Mouse (Mus musculus) CD4-positive helper T cell, adult 2 months (primary cell): Measurements from ENCODE around the gene Clec12a.
A peak's percentile ranks its signal among the peaks of the same experiment; 100 is the strongest.

Experiments used
- DNase-seq: peaks from one replicate; pipeline ENCODE4 v3.0.0-alpha.2; 2012; ENCODE audit warnings: low read depth, missing footprints, low spot score

Clec12a gene

DNA sequence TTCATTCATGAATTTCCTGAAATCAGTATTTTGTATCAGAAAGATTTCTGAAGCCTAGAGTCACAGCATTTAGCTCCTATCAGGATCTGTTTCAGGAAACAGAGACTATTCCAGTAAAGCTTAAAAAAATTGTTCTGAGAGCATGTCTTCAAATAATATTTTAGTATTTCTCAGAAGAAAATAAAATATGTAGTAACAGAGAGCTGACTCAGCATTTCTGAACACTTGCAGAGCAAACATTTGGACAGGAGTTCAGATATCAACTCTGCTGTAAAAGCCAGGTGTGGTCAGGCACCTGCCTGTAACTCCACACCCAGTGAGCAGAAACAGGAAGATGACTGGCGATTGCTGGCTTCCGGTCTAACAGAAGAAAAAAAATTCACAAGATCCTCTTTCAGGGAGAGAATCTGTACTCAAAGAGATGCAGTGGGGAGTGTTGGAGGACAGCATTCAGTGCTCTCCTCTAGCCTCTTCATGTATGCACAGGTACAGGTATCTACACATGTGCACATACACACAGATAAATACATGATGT, 32.5 kb downstream of the Clec12a start:
- DNase-seq = no peak

GRCm38 (mm10) chr6:129380454-129380853, 38.0 kb downstream of the Clec12a start:
- DNase-seq = no peak

DNA sequence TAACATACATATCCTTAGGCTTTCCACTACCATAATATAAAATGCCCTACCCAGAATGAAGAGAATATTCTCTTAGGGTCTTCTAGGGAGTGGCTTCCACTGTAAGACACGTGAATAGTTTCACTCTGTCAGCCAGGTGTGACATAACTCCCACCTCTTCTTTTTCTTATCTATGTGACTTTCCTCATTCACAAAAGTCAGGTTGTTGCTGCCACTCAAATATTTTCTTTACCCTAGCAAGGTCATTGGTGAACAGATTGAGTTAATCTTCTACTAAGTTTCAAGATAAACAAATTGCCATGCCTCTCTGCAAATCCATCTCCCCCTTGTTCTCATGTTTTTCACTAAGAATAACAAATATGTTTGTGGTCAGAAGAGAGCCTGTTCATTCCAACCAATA, 39.2 kb downstream of the Clec12a start:
- DNase-seq = no peak

DNA sequence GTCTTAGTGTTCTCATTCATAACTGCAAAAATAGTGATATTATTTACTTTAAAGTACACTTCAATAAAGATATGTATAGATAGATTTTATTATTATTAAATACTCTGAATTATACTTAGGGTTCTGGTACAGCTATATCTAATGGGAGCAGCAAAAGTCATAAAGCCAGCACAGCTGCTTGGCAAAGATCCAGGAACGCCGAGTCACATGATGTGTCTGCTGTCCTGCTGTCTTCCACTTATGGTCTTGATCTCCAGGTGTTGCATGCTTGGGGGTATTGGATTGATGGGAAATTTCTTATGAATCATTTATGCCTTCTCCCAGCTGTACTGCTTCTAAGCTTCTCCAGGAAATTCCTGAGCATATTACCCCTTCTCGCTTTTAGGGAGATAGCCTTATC, 41.0 kb downstream of the Clec12a start:
- DNase-seq = no peak

DNA sequence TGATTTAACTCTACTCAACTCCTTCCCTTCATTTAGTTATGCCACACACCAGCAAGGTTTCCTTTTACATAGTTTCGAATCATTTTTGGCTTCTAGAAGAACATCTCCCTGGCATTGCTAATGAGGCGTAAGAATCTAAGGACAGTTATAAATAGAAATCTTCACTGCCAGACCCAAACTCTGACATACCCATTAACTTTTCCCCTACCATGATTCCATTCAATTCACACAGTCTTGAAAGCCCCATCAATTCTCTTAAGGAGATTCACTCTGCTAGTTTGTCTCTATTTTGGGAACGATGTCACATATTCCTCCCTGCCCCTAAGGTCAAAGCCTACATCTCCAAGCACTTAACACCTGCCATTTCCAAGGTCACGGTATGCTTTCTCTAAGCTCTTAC, 42.5 kb downstream of the Clec12a start:
- no peak for DNase-seq

DNA sequence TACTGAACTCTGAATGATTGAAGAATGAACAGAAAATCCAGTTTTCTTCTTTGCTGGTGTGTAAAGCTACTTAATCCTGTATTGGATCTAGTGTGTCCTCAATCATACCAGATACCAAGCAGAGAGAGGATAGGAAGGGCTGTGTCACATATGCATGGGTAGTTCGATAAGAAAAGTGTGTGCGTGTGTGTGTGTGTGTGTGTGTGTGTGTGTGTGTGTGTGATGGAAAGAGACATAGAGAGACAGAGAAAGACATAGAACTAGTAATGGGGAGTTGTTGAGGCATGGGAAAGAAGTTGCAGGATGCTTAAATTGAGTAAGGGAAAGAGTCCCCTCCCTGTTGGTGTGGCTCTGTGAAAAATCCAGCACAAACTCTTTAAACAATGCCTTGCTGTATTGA, 43.3 kb downstream of the Clec12a start, which contains the start of gene Clec12b:
TSS of gene Clec12b (minus strand) at position 101 of the 400 bp plus-strand sequence.
- no peak for DNase-seq

- peak; percentile 11 for DNase-seq
Measured at GRCm38 (mm10) chr6:129393087-129393720, 50.7 kb downstream of the Clec12a start.

DNA sequence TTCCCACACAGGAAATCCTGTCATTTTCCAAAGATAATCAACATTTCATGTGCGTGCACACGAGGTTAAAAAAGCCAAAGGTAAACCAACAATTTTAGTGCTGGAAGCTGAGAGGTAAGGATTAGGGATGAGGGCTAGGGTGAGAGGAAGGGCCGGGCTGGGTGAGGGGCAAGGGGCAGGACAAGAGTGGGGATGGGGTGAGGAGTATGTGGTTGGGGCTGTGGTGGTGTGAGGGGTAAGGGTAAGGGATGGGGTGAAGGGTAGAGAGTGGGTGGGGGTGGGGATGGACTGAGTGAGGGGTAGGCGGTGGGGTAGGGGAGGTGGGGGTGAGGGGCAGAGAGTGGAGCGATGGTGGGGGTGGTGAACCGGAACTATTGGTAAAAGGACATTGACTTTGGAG, 51.2 kb downstream of the Clec12a start:
- DNase-seq = no peak

- no peak for DNase-seq
Measured at GRCm38 (mm10) chr6:129396997-129397396, 54.5 kb downstream of the Clec12a start, which contains the start of gene Clec1b. TSS of gene Clec1b (plus strand) at chr6:129397297.

DNA sequence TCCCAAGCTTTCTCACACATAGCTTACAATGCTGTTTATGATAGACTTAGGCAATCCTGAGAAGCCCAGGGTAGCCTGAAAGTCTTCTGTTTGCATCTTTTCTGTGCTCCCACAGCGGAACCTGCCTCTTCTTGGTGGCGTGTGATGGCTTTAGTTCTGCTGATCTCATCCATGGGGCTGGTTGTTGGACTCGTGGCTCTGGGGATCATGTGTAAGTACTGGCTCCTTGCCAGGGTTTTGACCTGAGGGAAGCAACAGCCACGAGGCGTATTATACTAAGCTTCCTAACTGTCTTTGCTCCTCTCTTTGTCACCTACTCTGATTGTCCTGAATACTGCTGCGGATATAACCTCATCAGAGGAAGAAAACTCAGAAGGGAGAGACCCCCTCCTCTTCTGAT, 57.5 kb downstream of the Clec12a start:
- no peak for DNase-seq

- no peak for DNase-seq
Measured at GRCm38 (mm10) chr6:129402404-129402803, 59.9 kb downstream of the Clec12a start.

GRCm38 (mm10) chr6:129403391-129403790, 60.9 kb downstream of the Clec12a start:
- DNase-seq = no peak

- no peak for DNase-seq
Measured at GRCm38 (mm10) chr6:129405999-129406398, 63.5 kb downstream of the Clec12a start.

- no peak for DNase-seq
Measured at GRCm38 (mm10) chr6:129407324-129407723, 64.8 kb downstream of the Clec12a start.

DNA sequence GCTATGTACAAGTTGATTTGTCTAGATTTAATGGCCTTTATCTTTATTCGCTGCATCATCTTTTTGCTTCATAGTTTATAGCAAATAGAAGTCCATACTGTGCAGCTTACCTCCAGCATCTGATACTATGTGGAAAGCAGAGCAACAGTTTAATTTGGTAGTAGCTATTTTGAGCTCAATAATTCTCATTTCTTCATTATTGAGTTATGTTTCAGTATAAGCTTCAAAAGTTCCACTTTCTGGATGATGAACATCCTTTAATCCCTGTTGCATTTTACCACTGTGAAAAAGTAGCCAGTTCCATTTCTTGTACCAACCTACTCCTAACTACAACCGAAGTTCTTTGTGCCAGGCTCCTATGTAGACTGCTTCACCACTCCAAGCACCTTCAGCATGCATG, 66.1 kb downstream of the Clec12a start, which contains the start of gene Clec9a:
TSS of gene Clec9a (plus strand) at position 301 of the 400 bp plus-strand sequence.
- DNase-seq = no peak

DNA sequence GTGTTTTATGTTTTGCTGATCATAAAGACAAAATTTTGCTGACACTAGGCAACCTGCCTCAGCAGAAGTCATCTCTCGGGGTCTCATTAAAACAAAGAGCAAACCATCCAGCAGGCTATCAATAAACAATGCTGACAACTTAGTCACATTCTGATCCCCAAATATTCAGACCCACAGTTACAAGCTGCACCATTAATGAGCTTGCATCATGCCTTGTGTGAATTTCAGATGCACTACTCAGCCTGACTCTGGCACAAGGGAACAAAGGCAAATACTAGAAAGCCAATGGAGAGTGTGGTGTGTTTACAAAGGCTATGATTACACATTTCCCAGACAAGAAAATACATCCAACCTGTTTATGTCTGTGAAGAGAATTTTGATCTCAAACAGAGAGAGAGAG, 71.7 kb downstream of the Clec12a start:
- no peak for DNase-seq
